Mouse (Mus musculus) lung, postnatal 14 days (tissue): ENCODE data around the gene AL732309.1.

Source experiments
- DNase-seq: peaks from one replicate; pipeline ENCODE4 v3.0.0; 2021

The AL732309.1 gene

GRCm38 (mm10) chr2:25211121-25211670 lies 35.5 kb downstream of the AL732309.1 start, which contains the start of gene Nelfb:
TSS of gene Nelfb (minus strand) at chr2:25211489.
- peak; percentile 92 for DNase-seq

GRCm38 (mm10) chr2:25210686-25211085 lies 36.0 kb downstream of the AL732309.1 start:
- DNase-seq: no peak

GRCm38 (mm10) chr2:25207593-25207992 lies 39.1 kb downstream of the AL732309.1 start:
- no peak for DNase-seq

- DNase-seq: peak; percentile 19
These were observed 42.9 kb downstream of the AL732309.1 start for GRCm38 (mm10) chr2:25203631-25204214.

GRCm38 (mm10) chr2:25200631-25201030 lies 46.0 kb downstream of the AL732309.1 start:
- no peak for DNase-seq

GRCm38 (mm10) chr2:25197946-25198345 lies 48.7 kb downstream of the AL732309.1 start:
- DNase-seq: no peak

- DNase-seq: peak; percentile 24
These were observed 49.5 kb downstream of the AL732309.1 start for GRCm38 (mm10) chr2:25197191-25197590.

- peak; percentile 79 for DNase-seq
These were observed 50.3 kb downstream of the AL732309.1 start, which contains the start of gene Tor4a for GRCm38 (mm10) chr2:25196172-25196954. TSS of gene Tor4a (minus strand) at chr2:25196886.

- DNase-seq: peak; percentile 77
These were observed 51.2 kb downstream of the AL732309.1 start for GRCm38 (mm10) chr2:25195211-25196156.
